Mouse (Mus musculus) hindbrain, embryonic 11.5 days (tissue): ENCODE measurements around the gene Sp140. TPM values are rescaled to one million over a fixed set of nuclear protein-coding genes. Genes with fewer than 3 reads are reported as not detected.
"Not testable (repeated sequence)": the region's sequence is repeated elsewhere in the genome, so short reads cannot be mapped to it uniquely, and the experiment has no call there.

Experiments
- ATAC-seq: fragments of 200-750 bp; cut with Nextera tagmentation; 2 replicates; pipeline ENCODE4 v1.8.0; 2017; ENCODE audit warnings: mild to moderate bottlenecking, moderate TSS enrichment, moderate library complexity; ENCODE audit not compliant: low FRiP score
- DNase-seq: peaks from one replicate; pipeline ENCODE4 v3.0.0-alpha.2; 2015; ENCODE audit warnings: low spot score
- H3K27ac ChIP-seq: fragments of 300-500 bp; sonication (generic); 2 replicates; pipeline ENCODE4 v1.5.1; 2014; ENCODE audit warnings: mild to moderate bottlenecking, low read depth, low read length
- H3K27me3 ChIP-seq: fragments of 300-500 bp; sonication (generic); 2 replicates; pipeline ENCODE4 v1.6.1; 2014; ENCODE audit warnings: mild to moderate bottlenecking, low read length, moderate library complexity, mixed read lengths; ENCODE audit not compliant: control insufficient read depth, insufficient read depth
- H3K36me3 ChIP-seq: fragments of 300-500 bp; sonication (generic); 2 replicates; pipeline ENCODE4 v1.6.1; 2014; ENCODE audit warnings: mild to moderate bottlenecking, low read length, moderate library complexity, mixed read lengths; ENCODE audit not compliant: control insufficient read depth, insufficient read depth
- H3K4me1 ChIP-seq: fragments of 300-500 bp; sonication (generic); replicated peaks from 2 replicates; pipeline ENCODE4 v1.6.1; 2014; ENCODE audit warnings: low read length, mixed read lengths; ENCODE audit not compliant: control insufficient read depth, insufficient read depth
- H3K4me2 ChIP-seq: fragments of 300-500 bp; sonication (generic); replicated peaks from 2 replicates; pipeline ENCODE4 v1.6.1; 2014; ENCODE audit warnings: mild to moderate bottlenecking, low read depth, low read length
- H3K4me3 ChIP-seq: fragments of 300-500 bp; sonication (generic); 2 replicates; pipeline ENCODE4 v1.5.1; 2014; ENCODE audit warnings: low read depth, low read length
- H3K9ac ChIP-seq: fragments of 300-500 bp; sonication (generic); 2 replicates; pipeline ENCODE4 v1.6.1; 2014; ENCODE audit warnings: low read depth, low read length
- H3K9me3 ChIP-seq: fragments of 300-500 bp; sonication (generic); 2 replicates; pipeline ENCODE4 v1.6.1; 2016; ENCODE audit warnings: low read length; ENCODE audit not compliant: control insufficient read depth
- WGBS: fragments of 180-500 bp; shearing (Covaris S2); extraction: QIAGEN DNeasy Blood & Tissue Kit; methylation state at CpG from one replicate; pipeline ENCODE4 v1.1.7; 2014; 5-methylcytosine and 5-hydroxymethylcytosine counted together
- polyA plus RNA-seq: library from polyadenylated mRNA; unstranded; fragments of >200 nt; fragmentation: Nextera tagmentation; extraction: Ambion mirVana; gene quantifications from 2 replicates; pipeline ENCODE4 v1.2.1, GENCODE M21; 2014

Gene Sp140
- polyA plus RNA-seq, 1 experiment from 2014 or later = 1.4 TPM

- H3K27me3 ChIP-seq, DNase-seq, H3K9ac ChIP-seq, H3K4me1 ChIP-seq, ATAC-seq, H3K27ac ChIP-seq, H3K36me3 ChIP-seq, H3K4me3 ChIP-seq, H3K9me3 ChIP-seq, H3K4me2 ChIP-seq: not testable (repeated sequence)
- 22% methylated on average over 5 of the region's 5 CpGs for WGBS
Measured at GRCm38 (mm10) chr1:85581518-85581917, 18.7 kb upstream of the Sp140 start.

- not testable (repeated sequence) for DNase-seq, H3K4me1 ChIP-seq, H3K27me3 ChIP-seq, H3K9me3 ChIP-seq, H3K4me2 ChIP-seq, H3K9ac ChIP-seq, H3K4me3 ChIP-seq, ATAC-seq, H3K27ac ChIP-seq, H3K36me3 ChIP-seq
- 59% methylated on average over 1 of the region's 2 CpGs for WGBS
Measured at GRCm38 (mm10) chr1:85588697-85589096, 11.5 kb upstream of the Sp140 start.

- H3K4me2 ChIP-seq, H3K27ac ChIP-seq, H3K36me3 ChIP-seq, ATAC-seq, H3K27me3 ChIP-seq, H3K9ac ChIP-seq, H3K4me3 ChIP-seq, H3K9me3 ChIP-seq, DNase-seq, H3K4me1 ChIP-seq: not testable (repeated sequence)
- WGBS = 86% methylated on average over 8 of the region's 8 CpGs
Measured at GRCm38 (mm10) chr1:85592526-85592925, 7.7 kb upstream of the Sp140 start.

GRCm38 (mm10) chr1:85598271-85599012 lies 1.7 kb upstream of the Sp140 start, which contains the start of gene Sp110:
Gene Sp110 (minus strand): TSS chr1:85598817.
- not testable (repeated sequence) for H3K4me3 ChIP-seq, DNase-seq, H3K9ac ChIP-seq, H3K4me2 ChIP-seq, H3K27ac ChIP-seq, ATAC-seq, H3K36me3 ChIP-seq, H3K4me1 ChIP-seq, H3K27me3 ChIP-seq, H3K9me3 ChIP-seq
- 80% methylated on average over 16 of the region's 17 CpGs for WGBS

- not testable (repeated sequence) for H3K27me3 ChIP-seq, H3K4me2 ChIP-seq, H3K4me1 ChIP-seq, H3K4me3 ChIP-seq, H3K9me3 ChIP-seq, DNase-seq, ATAC-seq, H3K36me3 ChIP-seq, H3K9ac ChIP-seq, H3K27ac ChIP-seq
- 67% methylated on average over 4 of the region's 4 CpGs for WGBS
Measured at GRCm38 (mm10) chr1:85600794-85601193, 616 bp downstream of the Sp140 start.

GRCm38 (mm10) chr1:85604341-85604740 lies 4.2 kb downstream of the Sp140 start:
- H3K27ac ChIP-seq, H3K9ac ChIP-seq: not testable (repeated sequence)
- no CpG with 5 or more reads among the region's 1 CpGs for WGBS

GRCm38 (mm10) chr1:85608361-85608760 lies 8.2 kb downstream of the Sp140 start:
- not testable (repeated sequence) for H3K27me3 ChIP-seq, ATAC-seq, H3K4me2 ChIP-seq, H3K4me3 ChIP-seq, H3K27ac ChIP-seq, H3K4me1 ChIP-seq, H3K9ac ChIP-seq, DNase-seq, H3K36me3 ChIP-seq, H3K9me3 ChIP-seq
- WGBS = 92% methylated on average over 3 of the region's 4 CpGs

More at GRCm38 (mm10) chr1:85604341-85604740, 4.2 kb downstream of the Sp140 start:
- DNase-seq, H3K4me3 ChIP-seq, H3K4me1 ChIP-seq, H3K27me3 ChIP-seq, H3K36me3 ChIP-seq, H3K4me2 ChIP-seq, ATAC-seq, H3K9me3 ChIP-seq: not testable (repeated sequence)

- H3K9ac ChIP-seq, H3K4me3 ChIP-seq, H3K4me1 ChIP-seq, H3K4me2 ChIP-seq, H3K36me3 ChIP-seq, ATAC-seq, DNase-seq, H3K9me3 ChIP-seq, H3K27ac ChIP-seq, H3K27me3 ChIP-seq: not testable (repeated sequence)
- WGBS = no CpG with 5 or more reads among the region's 4 CpGs
Measured at GRCm38 (mm10) chr1:85610581-85610980, 10.4 kb downstream of the Sp140 start.

- H3K4me1 ChIP-seq, H3K9ac ChIP-seq, H3K4me2 ChIP-seq, H3K36me3 ChIP-seq, H3K27me3 ChIP-seq, H3K27ac ChIP-seq, H3K9me3 ChIP-seq, H3K4me3 ChIP-seq, DNase-seq, ATAC-seq: not testable (repeated sequence)
- WGBS = 92% methylated on average over 3 of the region's 3 CpGs
Measured at GRCm38 (mm10) chr1:85615096-85615495, 14.9 kb downstream of the Sp140 start.
